Mouse (Mus musculus): ENCODE results near the gene Notum.

Gene Notum

GRCm38 (mm10) chr11:120661076-120661460 is at the start of gene Notum:
Gene Notum, minus strand, starts transcription at chr11:120661175.
- DNase-seq (ENCODE audit: low spot score), result no peak

- DNase-seq (ENCODE audit: low spot score), result no peak
These were observed 49.7 kb upstream of the Notum start for GRCm38 (mm10) chr11:120710672-120711071.

- no peak for DNase-seq (ENCODE audit: low spot score)
These were observed 48.6 kb upstream of the Notum start for GRCm38 (mm10) chr11:120709551-120709950.

- no peak for DNase-seq (ENCODE audit: low spot score)
These were observed 47.0 kb upstream of the Notum start for GRCm38 (mm10) chr11:120707969-120708368.

- DNase-seq (ENCODE audit: low spot score), result no peak
These were observed 46.2 kb upstream of the Notum start for GRCm38 (mm10) chr11:120707225-120707624.

- no peak for DNase-seq (ENCODE audit: low spot score)
These were observed 45.1 kb upstream of the Notum start for GRCm38 (mm10) chr11:120706120-120706519.

GRCm38 (mm10) chr11:120704486-120705325 is 43.7 kb upstream of the Notum start:
- DNase-seq (ENCODE audit: low spot score), result no peak

GRCm38 (mm10) chr11:120703696-120704454 is 42.9 kb upstream of the Notum start:
- DNase-seq (ENCODE audit: low spot score), result no peak

- no peak for DNase-seq (ENCODE audit: low spot score)
These were observed 36.8 kb upstream of the Notum start for GRCm38 (mm10) chr11:120697741-120698140.

GRCm38 (mm10) chr11:120696568-120696967 is 35.6 kb upstream of the Notum start:
- no peak for DNase-seq (ENCODE audit: low spot score)

- DNase-seq (ENCODE audit: low spot score), result no peak
These were observed 34.7 kb upstream of the Notum start for GRCm38 (mm10) chr11:120695641-120696040.

- DNase-seq (ENCODE audit: low spot score), result no peak
These were observed 34.2 kb upstream of the Notum start for GRCm38 (mm10) chr11:120695184-120695583.

GRCm38 (mm10) chr11:120693461-120693860 is 32.5 kb upstream of the Notum start:
- DNase-seq (ENCODE audit: low spot score), result no peak

GRCm38 (mm10) chr11:120692471-120693011 is 31.6 kb upstream of the Notum start:
- no peak for DNase-seq (ENCODE audit: low spot score)

GRCm38 (mm10) chr11:120689365-120689764 is 28.4 kb upstream of the Notum start:
- no peak for DNase-seq (ENCODE audit: low spot score)

GRCm38 (mm10) chr11:120686650-120687272 is 25.8 kb upstream of the Notum start:
- no peak for DNase-seq (ENCODE audit: low spot score)

GRCm38 (mm10) chr11:120684660-120685059 is 23.7 kb upstream of the Notum start:
- DNase-seq (ENCODE audit: low spot score), result no peak

GRCm38 (mm10) chr11:120684086-120684485 is 23.1 kb upstream of the Notum start:
- DNase-seq (ENCODE audit: low spot score), result no peak

- no peak for DNase-seq (ENCODE audit: low spot score)
These were observed 22.6 kb upstream of the Notum start for GRCm38 (mm10) chr11:120683536-120683935.

GRCm38 (mm10) chr11:120682683-120683082 is 21.7 kb upstream of the Notum start:
- DNase-seq (ENCODE audit: low spot score), result no peak

GRCm38 (mm10) chr11:120679909-120680308 is 18.9 kb upstream of the Notum start:
- DNase-seq (ENCODE audit: low spot score), result no peak

GRCm38 (mm10) chr11:120676951-120677350 is 16.0 kb upstream of the Notum start:
- DNase-seq (ENCODE audit: low spot score), result no peak

All from layer of hippocampus, adult 11-12 months (tissue).